Mouse (Mus musculus) midbrain, embryonic 11.5 days (tissue): ENCODE measurements around the gene Otulinl. TPM values are rescaled to one million over a fixed set of nuclear protein-coding genes. Genes with fewer than 3 reads are reported as not detected.

Source experiments
- ATAC-seq: fragments of 200-750 bp; cut with Nextera tagmentation; 2 replicates; pipeline ENCODE4 v1.8.0; 2017; ENCODE audit warnings: moderate TSS enrichment, moderate library complexity; ENCODE audit not compliant: low FRiP score
- DNase-seq: peaks from one replicate; pipeline ENCODE4 v3.0.0; 2015; ENCODE audit warnings: low spot score; ENCODE audit errors: missing footprints
- H3K27ac ChIP-seq: fragments of 300-500 bp; sonication (generic); 2 replicates; pipeline ENCODE4 v1.5.1; 2014; ENCODE audit warnings: low read depth, low read length
- H3K27me3 ChIP-seq: fragments of 300-500 bp; sonication (generic); 2 replicates; pipeline ENCODE4 v1.6.1; 2014; ENCODE audit warnings: mild to moderate bottlenecking, low read length, moderate library complexity, mixed read lengths; ENCODE audit not compliant: control insufficient read depth, insufficient read depth
- H3K36me3 ChIP-seq: fragments of 300-500 bp; sonication (generic); 2 replicates; pipeline ENCODE4 v1.6.1; 2014; ENCODE audit warnings: mild to moderate bottlenecking, low read length, moderate library complexity, mixed read lengths; ENCODE audit not compliant: control insufficient read depth, insufficient read depth
- H3K4me1 ChIP-seq: fragments of 300-500 bp; sonication (generic); 2 replicates; pipeline ENCODE4 v1.6.1; 2014; ENCODE audit warnings: low read length; ENCODE audit not compliant: control insufficient read depth, insufficient read depth
- H3K4me2 ChIP-seq: fragments of 300-500 bp; sonication (generic); 2 replicates; pipeline ENCODE4 v1.6.1; 2014; ENCODE audit warnings: mild to moderate bottlenecking, moderate library complexity
- H3K4me3 ChIP-seq: fragments of 300-500 bp; sonication (generic); 2 replicates; pipeline ENCODE4 v1.5.1; 2014; ENCODE audit warnings: low read depth, low read length
- H3K9ac ChIP-seq: fragments of 300-500 bp; sonication (generic); 2 replicates; pipeline ENCODE4 v1.6.1; 2014; ENCODE audit warnings: low read length
- H3K9me3 ChIP-seq: fragments of 300-500 bp; sonication (generic); 2 replicates; pipeline ENCODE4 v1.6.1; 2016; ENCODE audit warnings: low read length; ENCODE audit not compliant: control insufficient read depth
- WGBS: fragments of 180-500 bp; shearing (Covaris S2); extraction: QIAGEN DNeasy Blood & Tissue Kit; methylation state at CpG from one replicate; pipeline ENCODE4 v1.1.7; 2014; 5-methylcytosine and 5-hydroxymethylcytosine counted together
- polyA plus RNA-seq: library from polyadenylated mRNA; unstranded; fragments of >200 nt; fragmentation: Nextera tagmentation; extraction: Ambion mirVana; gene quantifications from 2 replicates; pipeline ENCODE4 v1.2.1, GENCODE M21; 2014

The Otulinl gene
- polyA plus RNA-seq, 1 experiment from 2014 or later, result 6.1 TPM

- no peaks in the 10 kb centered on the region for H3K9me3 ChIP-seq
- 93% methylated on average over 7 of the region's 7 CpGs for WGBS
- no peak overlapping the region for H3K27ac ChIP-seq
- no peak for ATAC-seq
- H3K36me3 ChIP-seq, result no peaks in the 10 kb centered on the region
- peaks cover 6% of the 10 kb centered on the region; the same call in 1 of the 2 replicates for H3K4me1 ChIP-seq
- H3K9ac ChIP-seq, result no peak overlapping the region
- no peak for DNase-seq
- H3K4me3 ChIP-seq, result no peak overlapping the region
- H3K27me3 ChIP-seq, result peaks cover 9% of the 10 kb centered on the region
- H3K4me2 ChIP-seq, result no peak overlapping the region
Observed at GRCm38 (mm10) chr15:27684813-27685212, 3.4 kb upstream of the Otulinl start.

- H3K27ac ChIP-seq, result no peak overlapping the region
- H3K27me3 ChIP-seq, result peaks cover 9% of the 10 kb centered on the region
- DNase-seq, result peak; percentile 62
- no peak overlapping the region for H3K4me3 ChIP-seq
- H3K4me2 ChIP-seq, result no peak overlapping the region
- H3K36me3 ChIP-seq, result no peaks in the 10 kb centered on the region
- ATAC-seq, result no peak
- peaks cover 6% of the 10 kb centered on the region; the same call in 1 of the 2 replicates for H3K4me1 ChIP-seq
- 88% methylated on average over 1 of the region's 1 CpGs for WGBS
- no peak overlapping the region for H3K9ac ChIP-seq
- no peaks in the 10 kb centered on the region for H3K9me3 ChIP-seq
Observed at GRCm38 (mm10) chr15:27683206-27683605, 1.8 kb upstream of the Otulinl start.

GRCm38 (mm10) chr15:27682619-27683018 is 1.2 kb upstream of the Otulinl start:
- 27% methylated on average over 9 of the region's 9 CpGs for WGBS
- no peaks in the 10 kb centered on the region for H3K9me3 ChIP-seq
- no peaks in the 10 kb centered on the region for H3K36me3 ChIP-seq
- peaks cover 9% of the 10 kb centered on the region for H3K27me3 ChIP-seq
- H3K4me1 ChIP-seq, result peaks cover 6% of the 10 kb centered on the region; the same call in 1 of the 2 replicates
- H3K4me3 ChIP-seq, result no peak overlapping the region
- no peak overlapping the region for H3K27ac ChIP-seq
- no peak overlapping the region for H3K4me2 ChIP-seq
- peak; percentile 89 for DNase-seq
- ATAC-seq, result no peak
- H3K9ac ChIP-seq, result no peak overlapping the region

- Histone ChIP-seq H3K4me1 (peaks cover 9% of the 10 kb centered on the region; the same call in 1 of the 2 replicates), H3K27ac (no peak overlapping the region), H3K4me3 (peak overlapping the region; percentile 65), H3K9ac (peak overlapping the region; percentile 73), H3K36me3 (no peaks in the 10 kb centered on the region), H3K9me3 (no peaks in the 10 kb centered on the region), H3K4me2 (peak overlapping the region; percentile 89), H3K27me3 (peaks cover 9% of the 10 kb centered on the region)
- 3% methylated on average over 28 of the region's 28 CpGs for WGBS
- no peak for ATAC-seq
- peak; percentile 95 for DNase-seq
Observed at GRCm38 (mm10) chr15:27680997-27681396, 382 bp downstream of the Otulinl start.

GRCm38 (mm10) chr15:27678511-27678910 is 2.9 kb downstream of the Otulinl start:
- H3K4me3 ChIP-seq, result no peak overlapping the region
- 81% methylated on average over 9 of the region's 9 CpGs for WGBS
- H3K27ac ChIP-seq, result no peak overlapping the region
- H3K9ac ChIP-seq, result no peak overlapping the region
- peaks cover 9% of the 10 kb centered on the region; the same call in 1 of the 2 replicates for H3K4me1 ChIP-seq
- H3K36me3 ChIP-seq, result no peaks in the 10 kb centered on the region
- DNase-seq, result peak; percentile 69
- no peaks in the 10 kb centered on the region for H3K9me3 ChIP-seq
- H3K27me3 ChIP-seq, result peaks cover 9% of the 10 kb centered on the region
- H3K4me2 ChIP-seq, result no peak overlapping the region
- ATAC-seq, result no peak

GRCm38 (mm10) chr15:27677801-27678200 is 3.6 kb downstream of the Otulinl start:
- Histone ChIP-seq H3K4me2 (no peak overlapping the region), H3K9ac (no peak overlapping the region), H3K27me3 (peaks cover 9% of the 10 kb centered on the region), H3K27ac (no peak overlapping the region), H3K9me3 (no peaks in the 10 kb centered on the region), H3K4me1 (peaks cover 9% of the 10 kb centered on the region; the same call in 1 of the 2 replicates), H3K4me3 (no peak overlapping the region), H3K36me3 (no peaks in the 10 kb centered on the region)
- 87% methylated on average over 6 of the region's 6 CpGs for WGBS
- DNase-seq, result peak; percentile 2
- ATAC-seq, result no peak

GRCm38 (mm10) chr15:27676211-27676610 is 5.2 kb downstream of the Otulinl start:
- ATAC-seq, result no peak
- no peaks in the 10 kb centered on the region for H3K9me3 ChIP-seq
- 49% methylated on average over 9 of the region's 9 CpGs for WGBS
- peak; percentile 73 for DNase-seq
- H3K9ac ChIP-seq, result no peak overlapping the region
- H3K27ac ChIP-seq, result no peak overlapping the region
- H3K4me2 ChIP-seq, result no peak overlapping the region
- no peaks in the 10 kb centered on the region for H3K36me3 ChIP-seq
- H3K27me3 ChIP-seq, result peaks cover 9% of the 10 kb centered on the region
- H3K4me1 ChIP-seq, result peaks cover 7% of the 10 kb centered on the region; the same call in 1 of the 2 replicates
- H3K4me3 ChIP-seq, result no peak overlapping the region

- ATAC-seq (no peak), DNase-seq (peak; percentile 31)
- Histone ChIP-seq H3K4me2 (no peak overlapping the region), H3K4me1 (0 out of 2 replicates have a peak, but pooled peaks cover 4% of the 10 kb centered on the region), H3K4me3 (no peak overlapping the region), H3K9ac (no peak overlapping the region), H3K36me3 (no peaks in the 10 kb centered on the region), H3K27me3 (peaks cover 1% of the 10 kb centered on the region; the same call in 1 of the 2 replicates), H3K27ac (no peak overlapping the region), H3K9me3 (no peaks in the 10 kb centered on the region)
- 92% methylated on average over 7 of the region's 7 CpGs for WGBS
Observed at GRCm38 (mm10) chr15:27675122-27675521, 6.3 kb downstream of the Otulinl start.

- 86% methylated on average over 6 of the region's 6 CpGs for WGBS
- no peaks in the 10 kb centered on the region for H3K9me3 ChIP-seq
- no peak overlapping the region for H3K4me2 ChIP-seq
Observed at GRCm38 (mm10) chr15:27674041-27674440, 7.3 kb downstream of the Otulinl start.

More at GRCm38 (mm10) chr15:27674041-27674440, 7.3 kb downstream of the Otulinl start:
- no peaks in the 10 kb centered on the region for H3K27me3 ChIP-seq
- peak; percentile 12 for DNase-seq
- H3K9ac ChIP-seq, result no peak overlapping the region
- 0 out of 2 replicates have a peak, but pooled peaks cover 4% of the 10 kb centered on the region for H3K4me1 ChIP-seq
- no peak overlapping the region for H3K4me3 ChIP-seq
- H3K36me3 ChIP-seq, result no peaks in the 10 kb centered on the region
- ATAC-seq, result no peak
- no peak overlapping the region for H3K27ac ChIP-seq
